ENCODE assay signal across 8 mouse cellular contexts in genomic region chr10:94087367-94088077, GRCm38 (mm10). TPM values are rescaled to one million over a fixed set of nuclear protein-coding genes. Genes with fewer than 3 reads are reported as not detected.
DNase-seq lines count a peak whose midpoint lies in the region; ATAC-seq and TF ChIP-seq lines count a peak whose summit lies in the region.

No protein-coding gene starts in this region.

- TF ChIP-seq CTCF in lung, adult 2 months (IDR thresholded peaks at IDR 0.05; ENCODE audit: insufficient read depth, low read length): no peak

- TF ChIP-seq POLR2A in lung, adult 2 months (IDR thresholded peaks at IDR 0.05; ENCODE audit: borderline replicate concordance, extremely low read depth, low read depth, low read length): no peak

- 0 out of 2 replicates have a peak, but pooled peaks cover 5% of the 10 kb centered on the region for H3K4me1 ChIP-seq in lung, adult 2 months (ENCODE audit: control insufficient read depth, insufficient read depth, low read length)
- H3K4me1 ChIP-seq in embryonic facial prominence, embryonic 10.5 days: peaks cover 2% of the 10 kb centered on the region; the same call in 1 of the 2 replicates
- H3K4me1 ChIP-seq in midbrain, embryonic 14.5 days (ENCODE audit: control insufficient read depth, insufficient read depth, low read length): no peaks in the 10 kb centered on the region
- 0 out of 2 replicates have a peak, but pooled peaks cover 4% of the 10 kb centered on the region for H3K4me1 ChIP-seq in heart, embryonic 10.5 days

- peaks cover 5% of the 10 kb centered on the region for H3K9me3 ChIP-seq in embryonic facial prominence, embryonic 10.5 days
- H3K9me3 ChIP-seq in midbrain, embryonic 14.5 days (ENCODE audit: control insufficient read depth, low read length): peaks cover 6% of the 10 kb centered on the region; the same call in 1 of the 2 replicates
- H3K9me3 ChIP-seq in heart, embryonic 10.5 days: no peaks in the 10 kb centered on the region; the same call in 1 of the 2 replicates

- peaks cover 24% of the 10 kb centered on the region for H3K36me3 ChIP-seq in embryonic facial prominence, embryonic 10.5 days (replicated peaks)
- 0 out of 2 replicates have a peak, but pooled peaks cover 3% of the 10 kb centered on the region for H3K36me3 ChIP-seq in midbrain, embryonic 14.5 days (ENCODE audit: control insufficient read depth, insufficient read depth, low read length)
- peaks cover 21% of the 10 kb centered on the region for H3K36me3 ChIP-seq in heart, embryonic 10.5 days

- H3K27me3 ChIP-seq in embryonic facial prominence, embryonic 10.5 days (replicated peaks; ENCODE audit: low read depth, poor library complexity, severe bottlenecking): no peaks in the 10 kb centered on the region
- no peaks in the 10 kb centered on the region for H3K27me3 ChIP-seq in midbrain, embryonic 14.5 days (ENCODE audit: control insufficient read depth, insufficient read depth, low read length)
- no peaks in the 10 kb centered on the region for H3K27me3 ChIP-seq in heart, embryonic 10.5 days (ENCODE audit: insufficient read depth, poor library complexity, severe bottlenecking)

- H3K4me3 ChIP-seq in lung, adult 2 months (replicated peaks; ENCODE audit: extremely low read depth, low read depth, low read length): no peak overlapping the region
- no peak overlapping the region for H3K4me3 ChIP-seq in embryonic facial prominence, embryonic 10.5 days
- no peak overlapping the region for H3K4me3 ChIP-seq in midbrain, embryonic 14.5 days (replicated peaks; ENCODE audit: low read depth, low read length)
- no peak overlapping the region for H3K4me3 ChIP-seq in heart, embryonic 10.5 days

- DNase-seq in lung, adult 18-20 months: peak; percentile 67 to 79
- no peak for DNase-seq in lung, adult 2 months
- no peak for DNase-seq in embryonic facial prominence, embryonic 10.5 days (ENCODE audit: low spot score)
- peak; percentile 26 to 32 for DNase-seq in kidney, adult 8-10 months
- DNase-seq in midbrain, embryonic 14.5 days: peak; percentile 69
- no peak for DNase-seq in thymus, adult 18-20 months
- DNase-seq in thymus, postnatal 4 days: no peak
- DNase-seq in heart, embryonic 10.5 days (ENCODE audit: low spot score): no peak

- H3K4me2 ChIP-seq in midbrain, embryonic 14.5 days (ENCODE audit: low read length): 0 out of 2 replicates have a peak overlapping the region, but pooled peaks have one; percentile 1

- no peak overlapping the region for H3K9ac ChIP-seq in midbrain, embryonic 14.5 days (replicated peaks; ENCODE audit: low read length)

- 0 out of 2 replicates have a peak overlapping the region, but pooled peaks have one; percentile 14 for H3K27ac ChIP-seq in embryonic facial prominence, embryonic 10.5 days (replicated peaks)
- peak overlapping the region; percentile 26; the same call in 1 of the 2 replicates for H3K27ac ChIP-seq in midbrain, embryonic 14.5 days (replicated peaks; ENCODE audit: low read depth, low read length)
- no peak overlapping the region for H3K27ac ChIP-seq in heart, embryonic 10.5 days

- 0 out of 2 replicates have a peak, but pooled peaks have one; percentile 27 for ATAC-seq in midbrain, embryonic 14.5 days (ENCODE audit: low FRiP score, low TSS enrichment)

- WGBS in lung, adult 2 months: 49% methylated on average over 8 of the region's 11 CpGs
- 66% methylated on average over 11 of the region's 11 CpGs for WGBS in embryonic facial prominence, embryonic 10.5 days
- 24% methylated on average over 9 of the region's 11 CpGs for WGBS in midbrain, embryonic 14.5 days
- 89% methylated on average over 8 of the region's 11 CpGs for WGBS in heart, embryonic 10.5 days

RNA-seq across cellular contexts. Expression of gene Fgd6, which starts 51.7 kb away (rescaled TPM):
- 4.8 and 7.2 TPM in 2 replicates for polyA plus RNA-seq in lung, adult 2 months (2012; rRNA removed)
- 4.0 and 4.5 TPM in 2 replicates for polyA plus RNA-seq in embryonic facial prominence, embryonic 10.5 days (2016; fragmentation: Nextera tagmentation; extraction: Ambion mirVana)
- polyA plus RNA-seq in midbrain, embryonic 14.5 days (2014; fragmentation: Nextera tagmentation; extraction: Ambion mirVana): 1.6 and 3.1 TPM in 2 replicates
- 2.9 and 4.5 TPM in 2 replicates for polyA plus RNA-seq in heart, embryonic 10.5 days (2016; fragmentation: Nextera tagmentation; extraction: Ambion mirVana)

RNA-seq across cellular contexts. Expression of gene Vezt, which starts 51.9 kb away (rescaled TPM):
- 7.9 and 13.4 TPM in 2 replicates for polyA plus RNA-seq in lung, adult 2 months (2012; rRNA removed)
- 24.8 and 25.0 TPM in 2 replicates for polyA plus RNA-seq in embryonic facial prominence, embryonic 10.5 days (2016; fragmentation: Nextera tagmentation; extraction: Ambion mirVana)
- polyA plus RNA-seq in midbrain, embryonic 14.5 days (2014; fragmentation: Nextera tagmentation; extraction: Ambion mirVana): 64.1 and 74.8 TPM in 2 replicates
- polyA plus RNA-seq in heart, embryonic 10.5 days (2016; fragmentation: Nextera tagmentation; extraction: Ambion mirVana): 20.6 and 26.3 TPM in 2 replicates

Comparison
In these comparisons a context has a peak if more than half of its experiments do, and no peak if none do; other contexts are left out.
1. DNase-seq: peak in lung, adult 18-20 months (2 of 2), kidney, adult 8-10 months (2 of 2) and midbrain, embryonic 14.5 days (single experiment); none in lung, adult 2 months (single experiment), embryonic facial prominence, embryonic 10.5 days (single experiment), thymus, adult 18-20 months (0 of 2), thymus, postnatal 4 days (single experiment) and heart, embryonic 10.5 days (single experiment).